Mouse (Mus musculus) limb, embryonic 11.5 days (tissue): ENCODE measurements around the gene Pip5k1b. TPM values are rescaled to one million over a fixed set of nuclear protein-coding genes. Genes with fewer than 3 reads are reported as not detected.

Source experiments
- ATAC-seq: fragments of 200-750 bp; cut with Nextera tagmentation; 2 replicates; pipeline ENCODE4 v1.8.0; 2017; ENCODE audit warnings: low read depth; ENCODE audit not compliant: insufficient number of reproducible peaks, low FRiP score, low TSS enrichment
- DNase-seq: peaks from one replicate; pipeline ENCODE4 v3.0.0-alpha.2; 2015; ENCODE audit warnings: low spot score
- H3K27ac ChIP-seq: fragments of 300-500 bp; sonication (generic); replicated peaks from 2 replicates; pipeline ENCODE4 v1.5.1; 2014; ENCODE audit warnings: low read depth, mild to moderate bottlenecking, low read length
- H3K27me3 ChIP-seq: fragments of 300-500 bp; sonication (generic); 2 replicates; pipeline ENCODE4 v1.6.1; 2014; ENCODE audit warnings: mild to moderate bottlenecking, low read length, mixed read lengths; ENCODE audit not compliant: control insufficient read depth, insufficient read depth
- H3K36me3 ChIP-seq: fragments of 300-500 bp; sonication (generic); 2 replicates; pipeline ENCODE4 v1.6.1; 2014; ENCODE audit warnings: mild to moderate bottlenecking, low read length, moderate library complexity, mixed read lengths; ENCODE audit not compliant: control insufficient read depth, insufficient read depth
- H3K4me1 ChIP-seq: fragments of 300-500 bp; sonication (generic); 2 replicates; pipeline ENCODE4 v1.6.1; 2014; ENCODE audit warnings: low read length, mixed read lengths; ENCODE audit not compliant: control insufficient read depth, insufficient read depth
- H3K4me2 ChIP-seq: fragments of 300-500 bp; sonication (generic); 2 replicates; pipeline ENCODE4 v1.6.1; 2014; ENCODE audit warnings: low read depth, mild to moderate bottlenecking, moderate library complexity; ENCODE audit not compliant: severe bottlenecking
- H3K4me3 ChIP-seq: fragments of 300-500 bp; sonication (generic); 2 replicates; pipeline ENCODE4 v1.5.1; 2014; ENCODE audit warnings: low read depth, low read length
- H3K9ac ChIP-seq: fragments of 300-500 bp; sonication (generic); 2 replicates; pipeline ENCODE4 v1.6.1; 2014; ENCODE audit warnings: mild to moderate bottlenecking, low read length
- H3K9me3 ChIP-seq: fragments of 300-500 bp; sonication (generic); 2 replicates; pipeline ENCODE4 v1.6.1; 2016; ENCODE audit warnings: low read length; ENCODE audit not compliant: control insufficient read depth
- WGBS: fragments of 180-500 bp; shearing (Covaris S2); extraction: QIAGEN DNeasy Blood & Tissue Kit; methylation state at CpG from one replicate; pipeline ENCODE4 v1.1.7; 2014; 5-methylcytosine and 5-hydroxymethylcytosine counted together
- polyA plus RNA-seq: library from polyadenylated mRNA; unstranded; fragments of >200 nt; fragmentation: Nextera tagmentation; extraction: Ambion mirVana; gene quantifications from 2 replicates; pipeline ENCODE4 v1.2.1, GENCODE M21; 2014

Pip5k1b gene
- polyA plus RNA-seq, 1 experiment from 2014 or later: 0.52 TPM

DNA sequence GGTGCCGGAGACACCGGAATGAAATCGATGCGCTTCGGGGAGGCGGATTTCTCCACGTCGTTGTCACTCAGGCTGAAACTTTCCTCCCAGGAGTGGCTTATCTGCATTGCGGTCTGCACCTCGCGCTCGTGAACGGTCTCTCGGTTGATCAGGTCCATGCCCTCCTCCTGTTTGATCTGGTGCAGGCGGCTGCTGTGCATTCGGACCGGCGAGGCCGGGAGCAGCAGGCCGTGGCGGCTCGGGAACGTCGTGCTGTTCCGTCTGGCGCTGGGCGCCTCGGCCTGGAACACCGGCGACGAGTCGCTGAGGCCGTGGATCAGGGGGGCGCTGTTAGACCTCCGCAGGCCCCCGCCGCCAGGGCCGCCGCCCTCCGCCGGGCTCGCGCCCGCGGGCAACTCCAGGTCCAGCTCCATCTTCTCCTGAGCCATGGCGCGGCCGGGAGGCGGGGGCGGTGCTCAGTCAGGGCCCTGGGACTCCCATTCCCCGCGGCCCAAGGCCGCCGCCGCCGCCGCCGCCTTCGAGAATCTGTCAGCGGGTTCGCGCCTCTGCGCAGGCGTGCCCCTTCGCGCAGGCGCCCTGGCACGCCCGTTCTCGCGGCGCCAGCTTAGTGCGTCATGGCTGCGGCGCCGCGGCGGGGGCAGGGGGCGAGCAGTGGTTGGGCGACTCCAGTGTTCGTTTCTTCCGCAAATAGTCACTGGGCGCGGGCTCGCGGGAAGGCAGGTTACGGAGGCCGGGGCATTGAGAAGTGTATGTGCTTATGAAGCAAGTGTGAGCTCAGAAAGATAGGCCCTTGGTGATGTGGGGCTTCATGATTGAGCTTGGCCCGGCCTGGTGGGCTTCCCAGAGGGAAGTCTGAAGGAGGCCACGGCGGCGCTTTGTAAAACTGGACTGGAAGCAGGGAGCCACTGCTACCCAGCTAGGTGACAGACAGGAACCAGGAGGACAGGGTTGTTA, 78.5 kb downstream of the Pip5k1b start, which contains the start of gene Fam122a:
Fam122a (minus strand) TSS at position 428 of the 954 bp plus-strand sequence.
- peak within 1 kb of the TSS; percentile 84 for H3K4me2 ChIP-seq
- peak within 1 kb of the TSS; percentile 70 for H3K9ac ChIP-seq
- WGBS: under 1% methylated on average over 88 of the region's 92 CpGs
- H3K27me3 ChIP-seq: no peaks in the 10 kb centered on the region
- ATAC-seq (peak; percentile 93), DNase-seq (peak; percentile 94)
- H3K36me3 ChIP-seq: no peaks in the 10 kb centered on the region; the same call in 1 of the 2 replicates
- no peaks in the 10 kb centered on the region for H3K9me3 ChIP-seq
- peak within 1 kb of the TSS; percentile 79 for H3K4me3 ChIP-seq
- no peaks in the 10 kb centered on the region; the same call in 1 of the 2 replicates for H3K4me1 ChIP-seq
- peak within 1 kb of the TSS; percentile 30 for H3K27ac ChIP-seq

- H3K9ac ChIP-seq: peak overlapping the region; percentile 70
- no peaks in the 10 kb centered on the region for H3K27me3 ChIP-seq
- under 1% methylated on average over 11 of the region's 11 CpGs for WGBS
- H3K9me3 ChIP-seq: no peaks in the 10 kb centered on the region
- H3K4me2 ChIP-seq: peak overlapping the region; percentile 84
- DNase-seq (no peak), ATAC-seq (peak; percentile 35; the same call in 1 of the 2 replicates)
- no peaks in the 10 kb centered on the region; the same call in 1 of the 2 replicates for H3K36me3 ChIP-seq
- no peaks in the 10 kb centered on the region; the same call in 1 of the 2 replicates for H3K4me1 ChIP-seq
- H3K27ac ChIP-seq: no peak overlapping the region
- H3K4me3 ChIP-seq: peak overlapping the region; percentile 79
Observed at GRCm38 (mm10) chr19:24476461-24476860, 79.2 kb downstream of the Pip5k1b start.

- Histone ChIP-seq H3K9me3 (no peaks in the 10 kb centered on the region), H3K9ac (no peak overlapping the region), H3K4me2 (no peak overlapping the region), H3K27ac (no peak overlapping the region), H3K36me3 (no peaks in the 10 kb centered on the region; the same call in 1 of the 2 replicates), H3K4me1 (no peaks in the 10 kb centered on the region; the same call in 1 of the 2 replicates), H3K4me3 (no peak overlapping the region), H3K27me3 (no peaks in the 10 kb centered on the region)
- WGBS: 86% methylated on average over 6 of the region's 6 CpGs
- no peak for DNase-seq
- ATAC-seq: no peak
Observed at GRCm38 (mm10) chr19:24475281-24475680, 80.4 kb downstream of the Pip5k1b start.

DNA sequence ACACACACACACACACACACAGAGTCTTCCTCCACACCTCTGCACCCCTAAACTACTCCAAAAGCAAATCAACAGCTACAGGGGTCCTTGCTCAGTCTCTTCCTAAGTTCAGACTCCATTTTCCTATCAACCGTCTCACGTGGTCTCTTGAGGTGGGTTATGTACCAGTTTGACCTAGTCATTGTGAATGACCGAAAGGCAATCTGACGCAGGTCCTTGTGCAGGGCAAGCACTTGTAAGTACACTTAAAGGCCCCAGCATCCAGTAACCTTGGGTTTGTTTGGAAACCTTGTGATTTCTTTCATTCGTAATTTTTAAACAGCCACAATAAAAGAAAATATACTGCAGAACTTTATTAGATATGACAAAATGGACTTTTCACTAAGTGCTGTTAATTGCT, 83.2 kb downstream of the Pip5k1b start:
- 87% methylated on average over 5 of the region's 5 CpGs for WGBS
- no peak for DNase-seq
- Histone ChIP-seq H3K36me3 (no peaks in the 10 kb centered on the region; the same call in 1 of the 2 replicates), H3K27ac (no peak overlapping the region), H3K9me3 (no peaks in the 10 kb centered on the region), H3K4me3 (no peak overlapping the region), H3K4me2 (no peak overlapping the region), H3K4me1 (no peaks in the 10 kb centered on the region), H3K27me3 (no peaks in the 10 kb centered on the region), H3K9ac (no peak overlapping the region)
- ATAC-seq: no peak

DNA sequence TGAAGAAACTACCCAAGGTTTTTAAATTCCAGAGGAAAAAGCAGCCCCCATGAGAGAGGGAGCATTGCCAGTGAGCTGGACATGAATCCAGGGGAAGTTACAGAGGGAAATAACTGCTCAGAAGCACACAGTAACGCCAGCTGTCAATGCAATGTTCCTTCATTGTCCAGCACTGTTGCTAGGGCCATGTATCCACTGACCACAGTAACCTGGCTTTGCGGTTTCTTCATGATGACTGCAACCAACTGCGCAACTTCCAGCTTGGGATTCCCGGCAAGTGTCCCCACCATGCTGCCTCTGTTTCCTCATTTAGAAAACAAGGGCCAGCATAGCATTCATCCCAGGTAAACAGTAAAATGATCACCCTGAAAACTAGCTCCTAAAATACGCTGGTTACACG, 84.1 kb downstream of the Pip5k1b start:
- DNase-seq (no peak), ATAC-seq (no peak)
- Histone ChIP-seq H3K27me3 (no peaks in the 10 kb centered on the region), H3K4me2 (no peak overlapping the region), H3K4me3 (no peak overlapping the region), H3K4me1 (no peaks in the 10 kb centered on the region), H3K27ac (no peak overlapping the region), H3K36me3 (no peaks in the 10 kb centered on the region; the same call in 1 of the 2 replicates), H3K9me3 (no peaks in the 10 kb centered on the region), H3K9ac (no peak overlapping the region)
- 88% methylated on average over 6 of the region's 6 CpGs for WGBS

DNA sequence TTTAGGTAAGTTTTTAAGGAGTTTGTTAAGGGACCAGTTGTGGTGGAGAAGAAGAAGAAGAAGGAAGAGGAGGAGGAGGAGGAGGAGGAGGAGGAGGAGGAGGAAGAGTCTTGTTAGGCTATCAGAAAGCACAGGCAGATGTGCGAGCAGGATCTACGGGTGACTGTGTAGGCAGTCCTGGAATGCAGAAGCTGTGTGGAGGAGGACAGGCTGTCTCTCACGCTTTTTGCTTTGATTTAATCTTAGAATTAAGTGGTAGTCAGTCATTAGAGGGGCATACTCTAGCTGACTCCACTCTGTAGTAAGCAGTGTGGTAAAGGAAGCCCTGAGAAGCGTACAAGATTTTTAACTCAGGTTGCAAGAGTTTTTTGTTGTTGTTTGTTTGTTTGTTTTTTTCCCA, 86.5 kb downstream of the Pip5k1b start:
- no peak for ATAC-seq
- no peak overlapping the region for H3K4me3 ChIP-seq
- no peaks in the 10 kb centered on the region; the same call in 1 of the 2 replicates for H3K36me3 ChIP-seq
- H3K27ac ChIP-seq: no peak overlapping the region
- no peaks in the 10 kb centered on the region for H3K27me3 ChIP-seq
- no peak overlapping the region for H3K9ac ChIP-seq
- no peaks in the 10 kb centered on the region for H3K9me3 ChIP-seq
- H3K4me1 ChIP-seq: no peaks in the 10 kb centered on the region
- 84% methylated on average over 4 of the region's 4 CpGs for WGBS
- H3K4me2 ChIP-seq: no peak overlapping the region
- DNase-seq: no peak

DNA sequence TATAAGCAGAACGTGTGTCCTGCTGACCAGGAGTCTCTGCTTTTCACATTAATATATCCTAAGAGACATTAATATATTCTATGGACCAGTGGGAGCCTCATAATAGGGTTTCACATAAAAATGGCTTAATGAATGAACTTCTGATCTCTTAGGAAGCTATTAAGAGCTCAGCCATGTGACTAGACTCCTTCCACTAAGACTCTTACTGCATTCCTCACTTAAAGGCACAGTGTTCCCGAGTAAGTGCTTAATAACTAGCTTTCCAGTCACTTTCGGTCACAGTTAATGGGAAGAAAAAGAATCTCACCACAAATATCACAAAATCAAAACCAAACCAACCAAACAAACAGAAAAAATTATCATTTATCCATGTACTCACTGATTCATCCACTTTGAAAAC, 87.1 kb downstream of the Pip5k1b start:
- no peak overlapping the region for H3K9ac ChIP-seq
- ATAC-seq (no peak), DNase-seq (no peak)
- H3K9me3 ChIP-seq: no peaks in the 10 kb centered on the region
- no peak overlapping the region for H3K27ac ChIP-seq
- no peaks in the 10 kb centered on the region; the same call in 1 of the 2 replicates for H3K36me3 ChIP-seq
- H3K4me3 ChIP-seq: no peak overlapping the region
- no peaks in the 10 kb centered on the region for H3K4me1 ChIP-seq
- H3K4me2 ChIP-seq: no peak overlapping the region
- no peaks in the 10 kb centered on the region for H3K27me3 ChIP-seq
- WGBS: 71% methylated on average over 3 of the region's 3 CpGs

DNA sequence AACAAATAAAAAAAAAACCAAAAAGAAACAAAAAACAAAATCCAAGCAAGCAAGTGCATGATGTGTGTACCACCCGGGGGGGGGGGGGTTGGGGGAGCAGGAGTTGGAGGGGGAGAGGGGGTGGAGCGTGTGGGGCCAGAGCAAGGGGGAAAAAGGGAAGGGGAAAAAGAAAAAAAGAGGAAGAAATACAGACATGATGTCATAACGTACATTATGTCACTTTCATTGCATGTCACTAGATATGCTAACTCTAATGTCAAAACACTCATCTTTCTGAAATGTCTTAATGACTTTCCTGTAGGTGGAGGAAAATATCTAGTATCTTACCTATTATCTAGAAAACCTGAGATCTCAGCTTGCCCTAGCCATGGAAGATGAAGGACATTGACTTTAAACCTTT, 92.7 kb downstream of the Pip5k1b start:
- DNase-seq (no peak), ATAC-seq (no peak)
- H3K4me1 ChIP-seq: no peaks in the 10 kb centered on the region
- no peak overlapping the region for H3K4me2 ChIP-seq
- WGBS: 80% methylated on average over 3 of the region's 3 CpGs
- no peak overlapping the region for H3K4me3 ChIP-seq
- no peaks in the 10 kb centered on the region for H3K9me3 ChIP-seq
- no peak overlapping the region for H3K27ac ChIP-seq
- no peaks in the 10 kb centered on the region for H3K36me3 ChIP-seq
- H3K27me3 ChIP-seq: no peaks in the 10 kb centered on the region
- no peak overlapping the region for H3K9ac ChIP-seq
